Mouse (Mus musculus) urinary bladder, postnatal 4 days (tissue): Measurements from ENCODE around the gene E130208F15Rik.

Source experiments
- DNase-seq, 2 experiments: peaks; one replicate each; pipeline ENCODE4 v3.0.0; 2021 to 2022; ENCODE audit warnings: low spot score in 2 of 2

E130208F15Rik gene

GRCm38 (mm10) chr7:30333436-30333835, 11.9 kb downstream of the E130208F15Rik start:
- DNase-seq, result peak in 1 of 2 experiments; percentile 49

- no peak for DNase-seq
These were observed 13.0 kb downstream of the E130208F15Rik start for GRCm38 (mm10) chr7:30334563-30334962.

- no peak for DNase-seq
These were observed 14.1 kb downstream of the E130208F15Rik start for GRCm38 (mm10) chr7:30335688-30336087.

GRCm38 (mm10) chr7:30336384-30336783, 14.8 kb downstream of the E130208F15Rik start:
- peak; percentile 76 to 91 for DNase-seq

GRCm38 (mm10) chr7:30339432-30340109, 18.0 kb downstream of the E130208F15Rik start:
- DNase-seq, result no peak

- peak in 1 of 2 experiments; percentile 43 for DNase-seq
These were observed 25.3 kb downstream of the E130208F15Rik start for GRCm38 (mm10) chr7:30346635-30347379.

- DNase-seq, result peak in 1 of 2 experiments; percentile 50
These were observed 26.3 kb downstream of the E130208F15Rik start for GRCm38 (mm10) chr7:30347828-30348227.

GRCm38 (mm10) chr7:30353279-30353822, 31.8 kb downstream of the E130208F15Rik start:
- peak in 1 of 2 experiments; percentile 76 for DNase-seq

GRCm38 (mm10) chr7:30354059-30354458, 32.5 kb downstream of the E130208F15Rik start:
- no peak for DNase-seq

GRCm38 (mm10) chr7:30358378-30359186, 37.0 kb downstream of the E130208F15Rik start:
- DNase-seq, result no peak

GRCm38 (mm10) chr7:30359276-30359865, 37.8 kb downstream of the E130208F15Rik start:
- DNase-seq, result no peak

- no peak for DNase-seq
These were observed 38.5 kb downstream of the E130208F15Rik start for GRCm38 (mm10) chr7:30360028-30360427.

- no peak for DNase-seq
These were observed 41.3 kb downstream of the E130208F15Rik start, which contains the start of gene Lrfn3 for GRCm38 (mm10) chr7:30362652-30363343. Gene Lrfn3 (minus strand): TSS chr7:30362772.

GRCm38 (mm10) chr7:30363344-30363738, 41.8 kb downstream of the E130208F15Rik start:
- no peak for DNase-seq

- no peak for DNase-seq
These were observed 45.9 kb downstream of the E130208F15Rik start for GRCm38 (mm10) chr7:30367466-30367865.
